9 mouse cellular contexts compared by ENCODE assay signal in genomic region chr7:96420926-96421605, GRCm38 (mm10).
DNase-seq lines count a peak whose midpoint lies in the region; ATAC-seq and TF ChIP-seq lines count a peak whose summit lies in the region.
"Had no signal": no experiment of that assay in that cellular context is flagged by ENCODE, and none has a peak within 500 bp of the region (broad histone marks: within the 10 kb centered on the region; RNA-seq: fewer than 3 reads in every experiment).

No protein-coding gene starts in this region.

- no peaks in the 10 kb centered on the region for H3K27me3 ChIP-seq in midbrain, postnatal 0 days (ENCODE audit: insufficient read depth, low read length)
- no peaks in the 10 kb centered on the region for H3K27me3 ChIP-seq in midbrain, embryonic 15.5 days (replicated peaks)
- no peaks in the 10 kb centered on the region for H3K27me3 ChIP-seq in stomach, postnatal 0 days (ENCODE audit: control insufficient read depth, insufficient read depth, low read length)

- no peaks in the 10 kb centered on the region for H3K36me3 ChIP-seq in midbrain, postnatal 0 days (ENCODE audit: insufficient read depth, low read length)
- no peaks in the 10 kb centered on the region for H3K36me3 ChIP-seq in midbrain, embryonic 15.5 days (replicated peaks)
- H3K36me3 ChIP-seq in stomach, postnatal 0 days (ENCODE audit: control insufficient read depth, insufficient read depth, low read length), result no peaks in the 10 kb centered on the region

- H3K4me3 ChIP-seq in midbrain, postnatal 0 days (ENCODE audit: low read depth, low read length), result no peak overlapping the region
- H3K4me3 ChIP-seq in midbrain, embryonic 15.5 days, result no peak overlapping the region
- H3K4me3 ChIP-seq in stomach, postnatal 0 days (ENCODE audit: low read depth, low read length), result no peak overlapping the region

- H3K4me1 ChIP-seq in midbrain, postnatal 0 days (ENCODE audit: insufficient read depth, low read length), result no peaks in the 10 kb centered on the region
- H3K4me1 ChIP-seq in midbrain, embryonic 15.5 days, result 0 out of 2 replicates have a peak, but pooled peaks cover 4% of the 10 kb centered on the region
- H3K4me1 ChIP-seq in stomach, postnatal 0 days (replicated peaks; ENCODE audit: control insufficient read depth, insufficient read depth), result no peaks in the 10 kb centered on the region

- H3K4me2 ChIP-seq in midbrain, postnatal 0 days (ENCODE audit: low read depth, low read length, poor library complexity, severe bottlenecking), result no peak overlapping the region
- no peak overlapping the region for H3K4me2 ChIP-seq in midbrain, embryonic 15.5 days
- H3K4me2 ChIP-seq in stomach, postnatal 0 days (replicated peaks; ENCODE audit: low read depth), result no peak overlapping the region

- H3K27ac ChIP-seq in midbrain, postnatal 0 days (ENCODE audit: low read depth, low read length), result no peak overlapping the region
- no peak overlapping the region for H3K27ac ChIP-seq in midbrain, embryonic 15.5 days
- no peak overlapping the region for H3K27ac ChIP-seq in stomach, postnatal 0 days (replicated peaks)

- no peak for TF ChIP-seq EP300 in stomach, postnatal 0 days (optimal IDR thresholded peaks at IDR 0.05)

- H3K9me3 ChIP-seq in midbrain, postnatal 0 days (ENCODE audit: low read length), result no peaks in the 10 kb centered on the region
- no peaks in the 10 kb centered on the region for H3K9me3 ChIP-seq in midbrain, embryonic 15.5 days
- no peaks in the 10 kb centered on the region for H3K9me3 ChIP-seq in stomach, postnatal 0 days (ENCODE audit: control insufficient read depth, low read length)

- no peak for ATAC-seq in midbrain, postnatal 0 days (ENCODE audit: low FRiP score)
- no peak for ATAC-seq in midbrain, embryonic 15.5 days (replicated peaks)
- no peak for ATAC-seq in stomach, postnatal 0 days (ENCODE audit: low FRiP score, low TSS enrichment)
- ATAC-seq: midbrain, embryonic 16.5 days had no signal

- no peak for TF ChIP-seq CTCF in midbrain, postnatal 0 days (IDR thresholded peaks at IDR 0.05)
- no peak for TF ChIP-seq CTCF in stomach, postnatal 0 days (IDR thresholded peaks at IDR 0.05; ENCODE audit: low read depth)

- H3K9ac ChIP-seq in midbrain, postnatal 0 days (replicated peaks; ENCODE audit: low read length, poor library complexity, severe bottlenecking), result no peak overlapping the region
- no peak overlapping the region for H3K9ac ChIP-seq in midbrain, embryonic 15.5 days
- no peak overlapping the region for H3K9ac ChIP-seq in stomach, postnatal 0 days (ENCODE audit: low read length)

- 82% methylated on average over 9 of the region's 9 CpGs for WGBS in midbrain, postnatal 0 days
- WGBS in midbrain, embryonic 15.5 days, result 86% methylated on average over 9 of the region's 9 CpGs
- WGBS in stomach, postnatal 0 days, result 54% methylated on average over 9 of the region's 9 CpGs

- DNase-seq in adrenal gland, adult (ENCODE audit: inconsistent age in 2 of 2, low spot score in 1 of 2), result peak; percentile 17 to 57
- no peak for DNase-seq in adrenal gland, postnatal 10 days
- peak; percentile 52 for DNase-seq in midbrain, postnatal 0 days (ENCODE audit: low spot score)
- DNase-seq in kidney, postnatal 25 days, result peak; percentile 35 to 62
- peak; percentile 37 for DNase-seq in stomach, postnatal 0 days (ENCODE audit: low spot score)
- no peak for DNase-seq in left cerebral cortex, adult 8-10 months (ENCODE audit: low spot score in 2 of 2)
- no peak for DNase-seq in spleen, adult 12 weeks (ENCODE audit: low spot score)

Comparison
In these comparisons a context has a peak if more than half of its experiments do, and no peak if none do; other contexts are left out.
1. DNase-seq: peak in adrenal gland, adult (2 of 2), midbrain, postnatal 0 days (single experiment), kidney, postnatal 25 days (2 of 2) and stomach, postnatal 0 days (single experiment); none in adrenal gland, postnatal 10 days (single experiment), left cerebral cortex, adult 8-10 months (0 of 2) and spleen, adult 12 weeks (single experiment).